Mouse (Mus musculus): ENCODE results near the gene Gm20662. TPM values are rescaled to one million over a fixed set of nuclear protein-coding genes. Genes with fewer than 3 reads are reported as not detected.

The Gm20662 gene
- polyA plus RNA-seq, 1 experiment from 2014 or later: 0.25 TPM

GRCm38 (mm10) chr9:108052885-108053664 lies 56.9 kb downstream of the Gm20662 start, which contains the start of gene Amigo3:
Amigo3 (plus strand) TSS chr9:108053159.
- peak within 1 kb of the TSS; percentile 14; the same call in 1 of the 2 replicates for H3K9ac ChIP-seq (ENCODE audit: low read depth, low read length)
- peak; percentile 99 for TF ChIP-seq CTCF (IDR thresholded peaks at IDR 0.05; ENCODE audit: low read depth)
- 53% methylated on average over 20 of the region's 20 CpGs for WGBS

GRCm38 (mm10) chr9:108053665-108054225 lies 57.6 kb downstream of the Gm20662 start:
- no peak for DNase-seq (ENCODE audit: low spot score)
- no peak for TF ChIP-seq CTCF (IDR thresholded peaks at IDR 0.05; ENCODE audit: low read depth)
- Histone ChIP-seq H3K27ac (no peak overlapping the region; the same call in 1 of the 2 replicates), H3K4me2 (ENCODE audit: low read length) (no peak overlapping the region), H3K27me3 (ENCODE audit: insufficient read depth, low read length) (no peaks in the 10 kb centered on the region), H3K4me3 (replicated peaks; ENCODE audit: low read depth, low read length) (no peak overlapping the region), H3K9ac (ENCODE audit: low read depth, low read length) (no peak overlapping the region), H3K9me3 (replicated peaks; ENCODE audit: low read length) (no peaks in the 10 kb centered on the region), H3K36me3 (ENCODE audit: insufficient read depth, low read length) (peaks cover 39% of the 10 kb centered on the region), H3K4me1 (replicated peaks; ENCODE audit: insufficient read depth, low read length) (peaks cover 9% of the 10 kb centered on the region; the same call in 1 of the 2 replicates)
- no peak for ATAC-seq (replicated peaks; ENCODE audit: low FRiP score, low read depth)
- WGBS: 90% methylated on average over 15 of the region's 15 CpGs

More at GRCm38 (mm10) chr9:108052885-108053664, 56.9 kb downstream of the Gm20662 start, which contains the start of gene Amigo3:
- no peaks in the 10 kb centered on the region for H3K27me3 ChIP-seq (ENCODE audit: insufficient read depth, low read length)
- DNase-seq (ENCODE audit: low spot score) (peak; percentile 98), ATAC-seq (replicated peaks; ENCODE audit: low FRiP score, low read depth) (peak; percentile 36)
- no peaks in the 10 kb centered on the region for H3K9me3 ChIP-seq (replicated peaks; ENCODE audit: low read length)
- H3K4me3 ChIP-seq (replicated peaks; ENCODE audit: low read depth, low read length): no peak within 1 kb of the TSS
- H3K36me3 ChIP-seq (ENCODE audit: insufficient read depth, low read length): peaks cover 34% of the 10 kb centered on the region
- no peak within 1 kb of the TSS; the same call in 1 of the 2 replicates for H3K27ac ChIP-seq
- peak within 1 kb of the TSS; percentile 41 for H3K4me2 ChIP-seq (ENCODE audit: low read length)
- peaks cover 10% of the 10 kb centered on the region; the same call in 1 of the 2 replicates for H3K4me1 ChIP-seq (replicated peaks; ENCODE audit: insufficient read depth, low read length)

- peaks cover 8% of the 10 kb centered on the region; the same call in 1 of the 2 replicates for H3K4me1 ChIP-seq (replicated peaks; ENCODE audit: insufficient read depth, low read length)
- no peaks in the 10 kb centered on the region for H3K27me3 ChIP-seq (ENCODE audit: insufficient read depth, low read length)
- no peak overlapping the region for H3K9ac ChIP-seq (ENCODE audit: low read depth, low read length)
- no peak overlapping the region for H3K27ac ChIP-seq
- TF ChIP-seq CTCF (IDR thresholded peaks at IDR 0.05; ENCODE audit: low read depth): no peak
- no peak overlapping the region for H3K4me3 ChIP-seq (replicated peaks; ENCODE audit: low read depth, low read length)
- ATAC-seq (replicated peaks; ENCODE audit: low FRiP score, low read depth) (no peak), DNase-seq (ENCODE audit: low spot score) (no peak)
- H3K4me2 ChIP-seq (ENCODE audit: low read length): no peak overlapping the region
- 90% methylated on average over 22 of the region's 22 CpGs for WGBS
- no peaks in the 10 kb centered on the region for H3K9me3 ChIP-seq (replicated peaks; ENCODE audit: low read length)
- H3K36me3 ChIP-seq (ENCODE audit: insufficient read depth, low read length): peaks cover 46% of the 10 kb centered on the region
Observed at GRCm38 (mm10) chr9:108054331-108055040, 58.3 kb downstream of the Gm20662 start.

GRCm38 (mm10) chr9:108055061-108055460 lies 58.9 kb downstream of the Gm20662 start:
- Histone ChIP-seq H3K36me3 (ENCODE audit: insufficient read depth, low read length) (peaks cover 47% of the 10 kb centered on the region), H3K9ac (ENCODE audit: low read depth, low read length) (no peak overlapping the region), H3K27me3 (ENCODE audit: insufficient read depth, low read length) (no peaks in the 10 kb centered on the region), H3K4me1 (replicated peaks; ENCODE audit: insufficient read depth, low read length) (peaks cover 3% of the 10 kb centered on the region; the same call in 1 of the 2 replicates), H3K27ac (no peak overlapping the region), H3K4me3 (replicated peaks; ENCODE audit: low read depth, low read length) (no peak overlapping the region), H3K9me3 (replicated peaks; ENCODE audit: low read length) (no peaks in the 10 kb centered on the region), H3K4me2 (ENCODE audit: low read length) (no peak overlapping the region)
- DNase-seq (ENCODE audit: low spot score): no peak
- 94% methylated on average over 1 of the region's 1 CpGs for WGBS
- TF ChIP-seq CTCF (IDR thresholded peaks at IDR 0.05; ENCODE audit: low read depth): no peak
- no peak for ATAC-seq (replicated peaks; ENCODE audit: low FRiP score, low read depth)

- Histone ChIP-seq H3K27me3 (ENCODE audit: insufficient read depth, low read length) (no peaks in the 10 kb centered on the region), H3K4me1 (replicated peaks; ENCODE audit: insufficient read depth, low read length) (peaks cover 3% of the 10 kb centered on the region; the same call in 1 of the 2 replicates), H3K36me3 (ENCODE audit: insufficient read depth, low read length) (peaks cover 47% of the 10 kb centered on the region), H3K4me3 (replicated peaks; ENCODE audit: low read depth, low read length) (no peak overlapping the region), H3K27ac (no peak overlapping the region), H3K4me2 (ENCODE audit: low read length) (no peak overlapping the region), H3K9ac (ENCODE audit: low read depth, low read length) (no peak overlapping the region), H3K9me3 (replicated peaks; ENCODE audit: low read length) (no peaks in the 10 kb centered on the region)
- WGBS: 83% methylated on average over 6 of the region's 6 CpGs
- TF ChIP-seq CTCF (IDR thresholded peaks at IDR 0.05; ENCODE audit: low read depth): no peak
- ATAC-seq (replicated peaks; ENCODE audit: low FRiP score, low read depth) (no peak), DNase-seq (ENCODE audit: low spot score) (no peak)
Observed at GRCm38 (mm10) chr9:108055661-108056237, 59.6 kb downstream of the Gm20662 start.

Measured in kidney, postnatal 0 days (tissue).